Mouse (Mus musculus) heart, embryonic 11.5 days (tissue): Measurements from ENCODE around the gene Iffo1. TPM values are rescaled to one million over a fixed set of nuclear protein-coding genes. Genes with fewer than 3 reads are reported as not detected.
A peak's percentile ranks its signal among the peaks of the same experiment; 100 is the strongest.

Experiments
- ATAC-seq: fragments of 200-750 bp; cut with Nextera tagmentation; replicated peaks from 2 replicates; pipeline ENCODE4 v1.8.0; 2017; ENCODE audit warnings: moderate library complexity; ENCODE audit not compliant: insufficient number of reproducible peaks, low FRiP score, low TSS enrichment
- H3K27ac ChIP-seq: fragments of 300-500 bp; sonication (generic); 2 replicates; pipeline ENCODE4 v1.5.1; 2014; ENCODE audit warnings: mild to moderate bottlenecking, low read depth, low read length
- H3K27me3 ChIP-seq: fragments of 300-500 bp; sonication (generic); 2 replicates; pipeline ENCODE4 v1.6.1; 2014; ENCODE audit warnings: mild to moderate bottlenecking, low read length, mixed read lengths; ENCODE audit not compliant: control insufficient read depth, insufficient read depth
- H3K36me3 ChIP-seq: fragments of 300-500 bp; sonication (generic); 2 replicates; pipeline ENCODE4 v1.6.1; 2014; ENCODE audit warnings: mild to moderate bottlenecking, low read length, moderate library complexity, mixed read lengths; ENCODE audit not compliant: control insufficient read depth, insufficient read depth
- H3K4me1 ChIP-seq: fragments of 300-500 bp; sonication (generic); 2 replicates; pipeline ENCODE4 v1.6.1; 2014; ENCODE audit warnings: low read length; ENCODE audit not compliant: control insufficient read depth, insufficient read depth
- H3K4me2 ChIP-seq: fragments of 300-500 bp; sonication (generic); 2 replicates; pipeline ENCODE4 v1.6.1; 2014; ENCODE audit warnings: mild to moderate bottlenecking, moderate library complexity
- H3K4me3 ChIP-seq: fragments of 300-500 bp; sonication (generic); 2 replicates; pipeline ENCODE4 v1.5.1; 2014; ENCODE audit warnings: low read depth, low read length
- H3K9ac ChIP-seq: fragments of 300-500 bp; sonication (generic); 2 replicates; pipeline ENCODE4 v1.6.1; 2014; ENCODE audit warnings: mild to moderate bottlenecking, low read depth, low read length, moderate library complexity
- H3K9me3 ChIP-seq: fragments of 300-500 bp; sonication (generic); replicated peaks from 2 replicates; pipeline ENCODE4 v1.6.1; 2016; ENCODE audit warnings: low read length; ENCODE audit not compliant: control insufficient read depth
- WGBS: fragments of 180-500 bp; shearing (Covaris S2); extraction: QIAGEN DNeasy Blood & Tissue Kit; methylation state at CpG from one replicate; pipeline ENCODE4 v1.1.7; 2014; ENCODE audit not compliant: insufficient replicate concordance; 5-methylcytosine and 5-hydroxymethylcytosine counted together
- polyA plus RNA-seq: library from polyadenylated mRNA; unstranded; fragments of >200 nt; fragmentation: Nextera tagmentation; extraction: Ambion mirVana; gene quantifications from 2 replicates; pipeline ENCODE4 v1.2.1, GENCODE M21; 2014

The Iffo1 gene
- polyA plus RNA-seq, 1 experiment from 2014 or later = 6.7 TPM

DNA sequence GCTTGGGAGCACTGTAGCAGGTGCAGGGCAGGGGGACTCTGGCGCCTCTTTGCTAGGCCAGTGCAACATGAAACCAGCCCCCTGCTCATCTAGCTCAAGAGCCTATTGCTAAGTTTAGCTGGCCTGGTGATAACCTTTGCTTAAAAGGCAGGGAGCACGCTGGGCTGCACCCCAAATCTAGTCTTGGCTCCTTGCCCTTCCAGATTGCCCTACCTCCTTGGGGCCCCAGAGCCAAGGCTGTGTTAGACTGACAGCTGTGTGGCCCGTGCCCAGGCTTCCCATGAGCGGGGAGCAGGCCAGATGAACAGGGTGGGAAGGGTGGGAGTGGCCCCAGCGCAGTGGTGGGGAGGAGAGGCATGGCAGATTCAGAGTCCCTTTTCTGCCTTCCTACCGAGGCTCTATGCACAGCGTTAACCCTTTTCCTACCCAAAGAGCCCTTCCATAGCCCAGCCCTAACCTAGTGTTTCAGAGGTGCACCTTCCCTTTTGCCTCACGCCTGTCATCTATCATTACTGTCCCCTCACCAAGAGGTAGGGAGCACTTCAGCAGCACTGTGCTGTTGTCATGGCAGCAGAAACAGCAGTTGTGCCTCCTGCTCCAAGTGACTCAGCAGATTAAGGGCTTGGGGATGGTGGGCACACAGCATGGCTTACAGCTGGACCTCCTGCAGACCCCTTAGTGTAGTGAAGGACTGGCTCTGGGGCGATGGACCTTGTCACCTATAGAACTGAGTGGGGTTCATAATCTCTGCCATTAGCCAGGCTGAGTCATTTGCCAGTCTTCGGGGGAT, 22.0 kb downstream of the Iffo1 start:
- Histone ChIP-seq H3K4me2 (peak overlapping the region; percentile 94), H3K4me1 (peaks cover 20% of the 10 kb centered on the region), H3K4me3 (peak overlapping the region; percentile 95), H3K27me3 (no peaks in the 10 kb centered on the region), H3K27ac (peak overlapping the region; percentile 98), H3K9ac (peak overlapping the region; percentile 100), H3K36me3 (peaks cover 43% of the 10 kb centered on the region), H3K9me3 (no peaks in the 10 kb centered on the region)
- ATAC-seq = peak; percentile 37; the same call in 1 of the 2 replicates
- WGBS = 14% methylated on average over 8 of the region's 10 CpGs

DNA sequence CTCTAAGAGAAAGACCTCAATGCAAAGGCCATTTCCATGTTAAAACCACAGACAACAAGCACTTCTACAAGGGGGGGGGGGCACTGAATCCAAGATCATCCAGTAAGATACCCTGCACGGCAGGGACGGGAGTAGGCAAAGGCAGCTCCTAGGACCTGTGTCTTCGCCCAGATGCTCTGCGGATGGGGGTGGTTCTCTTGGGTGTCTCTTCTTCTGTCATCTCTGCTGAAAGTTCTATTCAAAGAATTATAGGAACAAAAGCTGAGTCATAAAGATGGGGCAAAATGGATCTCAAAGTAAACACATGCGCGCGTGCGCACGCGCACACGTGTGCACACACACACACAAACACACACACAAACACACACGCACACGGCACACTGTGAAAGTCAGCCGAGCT, 23.0 kb downstream of the Iffo1 start:
- Histone ChIP-seq H3K27me3 (no peaks in the 10 kb centered on the region), H3K4me1 (peaks cover 20% of the 10 kb centered on the region), H3K27ac (no peak overlapping the region), H3K4me3 (no peak overlapping the region), H3K4me2 (no peak overlapping the region), H3K9ac (no peak overlapping the region), H3K36me3 (peaks cover 53% of the 10 kb centered on the region), H3K9me3 (no peaks in the 10 kb centered on the region)
- WGBS = 90% methylated on average over 14 of the region's 14 CpGs
- no peak for ATAC-seq

DNA sequence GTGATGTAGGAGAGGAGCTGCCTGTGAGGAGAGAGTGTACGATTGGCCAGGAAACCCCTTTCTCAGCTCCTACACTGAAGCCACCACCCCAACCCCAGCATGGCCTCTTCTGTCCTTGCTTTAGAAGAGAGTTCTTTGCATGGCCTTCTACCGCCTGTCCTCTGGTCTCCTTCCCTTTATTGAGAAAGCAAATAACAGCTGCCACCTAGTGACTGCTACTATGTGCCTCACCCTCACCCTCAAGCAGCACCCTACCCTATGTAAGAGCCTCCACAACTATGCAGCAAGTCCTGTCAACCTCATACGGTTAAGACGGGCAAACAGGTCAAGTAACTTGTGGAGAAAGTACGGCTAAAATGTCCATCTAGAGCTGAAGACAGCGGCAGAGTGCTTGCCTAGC, 25.2 kb downstream of the Iffo1 start:
- no peaks in the 10 kb centered on the region for H3K9me3 ChIP-seq
- WGBS = 74% methylated on average over 6 of the region's 6 CpGs

DNA sequence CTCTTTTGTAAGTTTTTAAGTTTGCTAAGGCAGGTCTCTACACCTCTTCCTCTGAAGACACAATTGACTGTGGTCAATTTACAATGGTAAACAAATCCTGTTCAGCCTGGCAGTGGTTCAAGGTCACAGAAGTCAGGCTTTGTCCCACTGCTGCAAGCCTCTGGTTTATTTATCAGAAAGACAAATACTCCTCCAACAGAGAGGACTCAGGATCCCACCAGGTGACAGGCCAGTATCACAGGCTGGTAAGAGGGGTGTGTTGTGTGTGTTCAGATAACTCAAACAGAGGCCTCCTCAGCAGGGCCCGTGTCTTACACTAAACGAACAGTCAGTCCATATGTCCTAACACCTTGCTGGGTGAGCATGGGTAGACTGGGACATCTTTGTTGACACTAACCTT, 27.4 kb downstream of the Iffo1 start:
- 77% methylated on average over 2 of the region's 2 CpGs for WGBS
- Histone ChIP-seq H3K27me3 (no peaks in the 10 kb centered on the region), H3K9ac (no peak overlapping the region), H3K36me3 (peaks cover 70% of the 10 kb centered on the region), H3K9me3 (no peaks in the 10 kb centered on the region), H3K27ac (no peak overlapping the region), H3K4me2 (no peak overlapping the region), H3K4me3 (no peak overlapping the region), H3K4me1 (peaks cover 5% of the 10 kb centered on the region)
- no peak for ATAC-seq

More for the DNA sequence above, 25.2 kb downstream of the Iffo1 start:
- Histone ChIP-seq H3K9ac (no peak overlapping the region), H3K4me2 (no peak overlapping the region), H3K36me3 (peaks cover 51% of the 10 kb centered on the region), H3K4me3 (no peak overlapping the region), H3K4me1 (peaks cover 13% of the 10 kb centered on the region), H3K27ac (no peak overlapping the region), H3K27me3 (no peaks in the 10 kb centered on the region)
- no peak for ATAC-seq

DNA sequence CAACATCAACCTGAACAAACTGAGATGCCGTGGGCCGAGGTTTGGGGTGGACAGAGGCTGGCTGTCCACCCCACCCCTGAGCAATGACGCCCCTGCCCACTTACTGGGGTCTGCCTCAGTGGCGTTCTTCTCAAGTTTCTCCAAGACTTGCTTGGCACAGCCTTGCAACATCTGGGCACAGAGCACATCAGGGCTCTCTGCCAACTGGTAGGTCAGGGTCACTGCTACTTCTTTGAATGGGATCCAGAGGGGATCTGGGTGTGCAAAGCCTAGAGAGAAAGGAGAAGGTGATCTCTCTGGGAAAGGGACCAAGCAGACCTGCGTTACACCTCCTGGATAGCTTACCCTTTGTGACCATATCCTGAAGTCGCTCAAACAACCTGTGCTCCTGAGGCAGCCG, 28.2 kb downstream of the Iffo1 start:
- H3K27ac ChIP-seq = no peak overlapping the region
- H3K4me1 ChIP-seq = no peaks in the 10 kb centered on the region
- H3K9ac ChIP-seq = no peak overlapping the region
- no peak overlapping the region for H3K4me2 ChIP-seq
- H3K9me3 ChIP-seq = no peaks in the 10 kb centered on the region
- no peaks in the 10 kb centered on the region for H3K27me3 ChIP-seq
- no peak for ATAC-seq
- 95% methylated on average over 7 of the region's 7 CpGs for WGBS
- peaks cover 75% of the 10 kb centered on the region for H3K36me3 ChIP-seq
- H3K4me3 ChIP-seq = no peak overlapping the region

DNA sequence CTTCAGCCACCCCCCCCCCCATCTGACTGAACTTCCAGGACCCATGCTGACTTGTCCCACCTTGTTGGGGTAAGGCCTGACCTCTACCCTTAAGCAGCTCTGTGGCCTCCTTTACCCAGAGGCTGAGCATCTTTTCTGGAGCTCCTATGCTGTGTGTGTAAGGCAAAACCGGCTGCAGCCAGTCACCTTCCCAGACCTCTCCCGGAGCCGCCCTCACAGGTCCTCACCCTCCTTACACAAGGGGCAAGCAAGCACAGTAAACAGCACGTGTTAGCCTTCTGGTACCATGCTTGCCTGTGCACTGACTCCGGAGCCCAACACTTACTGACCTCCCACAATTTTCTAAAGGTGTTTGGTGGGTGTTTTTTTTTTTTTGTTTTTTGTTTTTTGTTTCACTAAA, 30.4 kb downstream of the Iffo1 start:
- Histone ChIP-seq H3K9me3 (no peaks in the 10 kb centered on the region), H3K9ac (no peak overlapping the region), H3K4me2 (no peak overlapping the region), H3K4me3 (no peak overlapping the region), H3K36me3 (peaks cover 80% of the 10 kb centered on the region), H3K27ac (no peak overlapping the region), H3K27me3 (no peaks in the 10 kb centered on the region), H3K4me1 (no peaks in the 10 kb centered on the region)
- no peak for ATAC-seq
- WGBS = 93% methylated on average over 5 of the region's 5 CpGs

DNA sequence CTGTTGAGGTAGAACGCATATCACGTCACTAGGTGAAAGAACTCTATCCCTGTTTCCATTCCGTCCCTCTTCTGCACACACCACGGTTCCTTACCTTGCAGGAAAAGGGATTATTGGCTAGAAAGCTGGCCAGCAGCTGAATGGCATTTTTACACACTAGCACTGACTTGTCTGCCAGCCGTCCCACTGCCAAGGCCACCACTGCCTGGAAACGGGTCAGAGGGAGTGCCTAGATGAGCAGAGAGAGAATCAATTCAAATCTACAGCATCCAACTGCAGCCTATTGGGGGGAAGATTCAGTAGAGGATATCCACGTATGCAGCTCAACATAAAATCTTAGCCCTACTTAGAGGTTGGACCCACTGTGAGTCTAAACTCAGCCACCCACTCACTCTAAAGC, 34.6 kb downstream of the Iffo1 start:
- no peak for ATAC-seq
- Histone ChIP-seq H3K27ac (no peak overlapping the region), H3K9me3 (no peaks in the 10 kb centered on the region), H3K27me3 (no peaks in the 10 kb centered on the region), H3K4me3 (no peak overlapping the region), H3K4me2 (no peak overlapping the region), H3K9ac (no peak overlapping the region), H3K36me3 (peaks cover 81% of the 10 kb centered on the region), H3K4me1 (no peaks in the 10 kb centered on the region)
- WGBS = 91% methylated on average over 7 of the region's 7 CpGs

DNA sequence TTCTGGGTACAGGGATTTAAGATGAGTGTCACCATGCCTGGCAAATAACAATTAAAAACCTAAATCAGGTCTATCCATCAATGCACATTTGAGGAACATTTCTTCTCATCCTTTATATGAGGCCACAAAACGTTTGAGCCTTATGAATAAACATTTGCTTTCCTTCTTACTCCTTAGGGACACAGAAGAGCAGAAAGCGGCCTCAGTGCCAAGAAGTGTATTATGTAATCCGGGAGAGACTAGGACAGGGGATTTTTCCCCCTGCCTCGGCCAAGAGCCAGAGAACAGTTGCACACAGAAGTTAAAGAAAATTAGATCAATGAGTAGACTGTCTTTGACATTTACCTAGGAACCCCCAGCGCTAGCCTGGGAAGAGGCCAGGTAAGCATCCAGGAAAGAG, 37.1 kb downstream of the Iffo1 start:
- Histone ChIP-seq H3K27ac (no peak overlapping the region), H3K4me1 (no peaks in the 10 kb centered on the region), H3K4me2 (no peak overlapping the region), H3K4me3 (no peak overlapping the region), H3K9me3 (no peaks in the 10 kb centered on the region), H3K27me3 (no peaks in the 10 kb centered on the region), H3K36me3 (peaks cover 85% of the 10 kb centered on the region), H3K9ac (no peak overlapping the region)
- WGBS = 90% methylated on average over 5 of the region's 5 CpGs
- no peak for ATAC-seq

DNA sequence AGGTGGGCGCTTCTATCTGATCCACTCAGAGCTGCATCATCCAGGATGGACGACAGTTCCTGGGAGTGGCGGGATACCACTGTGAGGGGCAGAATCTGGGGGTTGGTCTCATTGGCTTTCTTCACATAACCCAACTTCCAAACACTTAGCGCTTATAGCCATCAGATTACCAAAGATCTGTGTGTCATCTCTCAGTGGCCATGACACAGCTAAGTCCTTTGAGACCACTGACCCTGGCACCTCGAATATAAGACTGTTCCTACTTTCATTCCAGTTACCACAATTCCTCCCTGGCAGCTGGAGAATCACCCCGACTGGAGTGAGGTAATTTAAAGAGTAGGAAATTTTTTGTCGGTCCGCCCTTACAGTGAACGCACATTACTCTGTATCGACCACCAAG, 41.2 kb downstream of the Iffo1 start:
- 91% methylated on average over 10 of the region's 10 CpGs for WGBS
- Histone ChIP-seq H3K4me3 (no peak overlapping the region), H3K4me1 (peaks cover 7% of the 10 kb centered on the region), H3K4me2 (no peak overlapping the region), H3K36me3 (peaks cover 66% of the 10 kb centered on the region), H3K9me3 (no peaks in the 10 kb centered on the region), H3K9ac (no peak overlapping the region), H3K27ac (no peak overlapping the region), H3K27me3 (no peaks in the 10 kb centered on the region)
- ATAC-seq = no peak
